Mouse (Mus musculus): ENCODE results near the gene Rgl1. TPM values are rescaled to one million over a fixed set of nuclear protein-coding genes. Genes with fewer than 3 reads are reported as not detected.

Gene Rgl1
- 54.1 and 59.2 TPM in 2 replicates for polyA plus RNA-seq (2015; fragmentation: Nextera tagmentation; extraction: Ambion mirVana)

DNA sequence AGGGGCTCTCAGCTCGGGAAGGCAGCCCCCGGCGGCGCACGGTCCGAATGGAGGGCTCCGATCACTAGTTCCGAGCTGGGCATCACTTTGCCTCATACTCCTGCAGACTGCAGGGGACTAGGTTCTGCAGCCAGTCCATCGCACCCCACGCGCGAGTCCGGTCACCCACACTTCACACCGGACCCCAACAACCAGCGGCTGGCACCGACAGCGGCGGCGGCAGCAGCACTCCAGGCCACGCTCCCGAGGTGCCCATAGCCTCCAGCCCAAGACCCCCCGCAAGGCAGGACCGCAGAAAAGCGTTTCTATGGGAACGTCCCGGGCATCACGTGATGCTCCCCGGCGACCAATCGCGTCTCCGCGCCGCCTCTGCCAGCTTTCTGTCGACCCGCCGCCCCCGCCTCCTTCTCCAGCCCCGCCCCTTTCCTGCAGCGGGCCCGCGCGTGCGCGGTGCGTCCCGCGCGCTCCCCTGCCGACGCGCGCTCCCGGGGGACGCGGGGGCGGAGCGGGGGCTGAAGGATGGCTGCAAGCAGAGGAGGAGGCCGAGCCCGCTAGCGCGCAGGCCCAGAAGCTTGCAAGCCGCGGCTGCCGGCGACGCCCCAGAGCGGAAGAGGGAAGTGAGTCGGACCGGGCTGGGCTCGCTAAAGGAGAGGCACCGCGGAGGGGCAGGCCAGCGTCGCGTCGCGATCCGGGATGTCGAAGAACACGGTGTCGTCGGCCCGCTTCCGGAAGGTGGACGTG is at the start of gene Rgl1, which contains the start of gene Arpc5:
Rgl1 (minus strand) TSS at position 320 of the 741 bp plus-strand sequence.
Arpc5 (plus strand) TSS at position 511 of the 741 bp plus-strand sequence.
- under 1% methylated on average over 86 of the region's 86 CpGs for WGBS
- Histone ChIP-seq H3K36me3 (peaks cover 28% of the 10 kb centered on the region), H3K27me3 (replicated peaks) (peaks cover 12% of the 10 kb centered on the region), H3K27ac (replicated peaks) (peak within 1 kb of the TSS; percentile 94), H3K4me3 (peak within 1 kb of the TSS; percentile 90), H3K4me1 (peaks cover 19% of the 10 kb centered on the region), H3K9me3 (no peaks in the 10 kb centered on the region), H3K9ac (peak within 1 kb of the TSS; percentile 98), H3K4me2 (peak within 1 kb of the TSS; percentile 91)
- ATAC-seq (ENCODE audit: extremely low read depth, insufficient number of reproducible peaks, low FRiP score, low TSS enrichment), result peak; percentile 93

DNA sequence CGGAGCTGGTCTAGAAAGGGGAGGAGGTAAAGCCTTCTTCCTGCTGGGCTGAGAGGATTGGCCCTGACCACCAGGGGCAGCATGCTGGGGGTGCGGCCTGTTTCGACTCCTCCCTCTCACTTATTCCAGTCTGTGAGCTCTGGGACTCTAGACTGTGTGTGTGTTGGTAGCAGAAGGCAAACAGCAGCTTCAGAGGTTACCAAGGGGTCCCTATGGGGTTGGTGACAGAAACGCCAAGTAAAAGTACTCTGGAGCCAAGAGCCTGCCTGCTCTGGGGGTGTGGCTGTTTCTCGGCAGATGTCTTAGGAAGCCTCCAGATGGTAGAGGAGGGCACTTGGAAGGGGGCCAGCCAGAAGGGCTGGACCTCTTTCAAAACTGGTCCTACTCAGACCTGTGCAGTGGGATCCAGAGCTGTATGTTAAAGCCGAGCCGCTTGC is 49.1 kb upstream of the Rgl1 start:
- Histone ChIP-seq H3K4me2 (peak overlapping the region; percentile 36), H3K4me3 (0 out of 2 replicates have a peak overlapping the region, but pooled peaks have one; percentile 8), H3K9ac (0 out of 2 replicates have a peak overlapping the region, but pooled peaks have one; percentile 10), H3K4me1 (peaks cover 46% of the 10 kb centered on the region), H3K36me3 (no peaks in the 10 kb centered on the region), H3K9me3 (no peaks in the 10 kb centered on the region), H3K27ac (replicated peaks) (no peak overlapping the region), H3K27me3 (replicated peaks) (no peaks in the 10 kb centered on the region)
- 39% methylated on average over 7 of the region's 7 CpGs for WGBS
- no peak for ATAC-seq (ENCODE audit: extremely low read depth, insufficient number of reproducible peaks, low FRiP score, low TSS enrichment)

DNA sequence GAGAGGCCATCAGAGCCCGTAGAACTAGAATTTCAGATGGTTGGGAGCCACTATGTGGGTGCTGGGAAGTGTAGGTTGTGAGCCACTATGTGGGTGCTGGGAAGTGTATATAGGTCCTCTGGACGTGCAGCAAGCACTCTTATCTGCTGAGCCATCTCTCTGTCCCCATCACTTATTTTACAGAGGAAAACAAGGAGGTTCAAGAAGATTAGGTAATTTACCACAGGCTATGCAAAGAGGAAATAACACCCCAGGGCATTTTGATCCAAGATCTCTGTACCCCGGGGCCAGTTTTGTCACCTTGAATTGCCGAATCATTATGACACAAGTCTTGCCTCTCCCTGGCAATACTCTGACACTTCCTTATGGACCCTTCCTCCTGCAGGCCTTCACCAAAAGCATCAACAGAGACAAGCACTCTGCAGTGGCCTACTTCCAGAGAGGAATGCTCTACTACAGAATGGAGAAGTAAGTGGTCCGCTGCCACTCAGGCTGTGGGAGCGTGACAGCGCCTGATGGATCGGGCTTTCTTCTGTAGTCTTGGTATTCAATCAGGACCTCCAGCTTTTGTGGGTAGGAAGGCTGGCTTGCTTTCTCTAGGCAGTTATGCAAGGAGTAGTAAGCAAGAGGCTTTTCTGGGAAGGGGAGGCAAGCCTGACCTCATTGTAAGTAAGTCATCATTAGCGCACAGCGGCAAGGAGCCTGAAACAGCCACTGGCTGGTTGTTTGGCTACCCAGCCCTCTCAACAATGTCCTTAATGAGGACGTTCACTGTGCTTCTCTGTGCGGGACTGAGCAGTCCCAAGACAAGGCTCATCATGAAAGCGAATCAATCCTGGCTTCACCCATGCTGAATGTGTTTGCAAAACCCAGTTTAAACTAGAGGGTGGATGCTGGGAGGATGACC is 44.6 kb upstream of the Rgl1 start:
- H3K27me3 ChIP-seq (replicated peaks), result no peaks in the 10 kb centered on the region
- H3K27ac ChIP-seq (replicated peaks), result no peak overlapping the region
- ATAC-seq (ENCODE audit: extremely low read depth, insufficient number of reproducible peaks, low FRiP score, low TSS enrichment), result no peak
- 73% methylated on average over 13 of the region's 13 CpGs for WGBS
- H3K4me1 ChIP-seq, result peaks cover 24% of the 10 kb centered on the region
- no peaks in the 10 kb centered on the region for H3K9me3 ChIP-seq
- no peak overlapping the region for H3K4me3 ChIP-seq
- no peak overlapping the region for H3K9ac ChIP-seq
- H3K36me3 ChIP-seq, result no peaks in the 10 kb centered on the region
- no peak overlapping the region for H3K4me2 ChIP-seq

DNA sequence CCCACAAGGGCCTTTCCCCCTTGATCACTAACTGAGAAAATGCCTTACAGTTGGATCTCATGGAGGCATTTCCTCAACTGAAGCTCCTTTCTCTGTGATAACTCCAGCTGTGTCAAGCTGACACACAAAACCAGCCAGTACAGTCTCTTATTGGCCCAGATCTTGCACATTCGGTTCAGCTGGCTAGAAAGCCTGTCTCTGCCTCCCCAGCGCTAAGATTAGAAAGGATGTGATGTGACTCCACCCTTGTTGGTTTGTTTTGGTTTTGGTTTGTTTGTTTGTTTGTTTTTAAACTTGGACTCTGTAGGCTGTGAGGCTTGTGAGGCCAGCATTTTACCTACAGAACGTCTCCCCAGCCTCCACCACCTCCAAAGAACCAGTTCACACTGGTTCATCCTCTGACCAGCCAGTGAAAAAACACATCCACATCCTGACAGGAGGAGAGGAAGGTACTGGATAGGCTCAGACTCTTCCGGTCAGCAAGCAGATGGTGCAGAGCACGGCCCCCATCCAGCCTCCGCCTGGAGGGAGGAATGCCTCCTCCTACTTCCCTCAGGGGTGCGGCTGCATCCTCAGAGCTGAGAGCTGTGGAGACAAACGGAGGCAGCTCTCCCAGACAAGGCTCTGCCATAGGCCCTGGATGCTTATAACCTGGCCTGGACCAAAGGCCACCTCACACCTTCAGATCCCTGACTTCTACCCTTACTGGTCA is 43.5 kb upstream of the Rgl1 start:
- H3K4me1 ChIP-seq, result peaks cover 13% of the 10 kb centered on the region
- no peak overlapping the region for H3K4me3 ChIP-seq
- peak overlapping the region; percentile 72 for H3K27ac ChIP-seq (replicated peaks)
- no peak overlapping the region for H3K9ac ChIP-seq
- H3K9me3 ChIP-seq, result no peaks in the 10 kb centered on the region
- H3K27me3 ChIP-seq (replicated peaks), result no peaks in the 10 kb centered on the region
- no peaks in the 10 kb centered on the region for H3K36me3 ChIP-seq
- peak; percentile 67 for ATAC-seq (ENCODE audit: extremely low read depth, insufficient number of reproducible peaks, low FRiP score, low TSS enrichment)
- WGBS, result 20% methylated on average over 8 of the region's 8 CpGs
- no peak overlapping the region for H3K4me2 ChIP-seq

DNA sequence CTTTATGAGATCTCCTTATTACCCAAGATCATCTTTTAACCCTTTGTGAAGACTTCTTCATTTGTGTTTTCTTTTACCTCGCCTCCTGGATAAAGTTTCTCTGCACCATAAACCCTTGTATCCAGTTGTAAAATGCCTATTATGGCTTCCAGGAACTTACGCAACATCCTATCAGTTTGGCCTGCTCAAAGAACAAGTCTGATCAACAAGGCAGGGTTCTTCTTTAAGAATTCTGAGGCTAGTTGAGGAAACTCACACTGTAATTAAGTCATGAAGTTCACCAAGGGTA is 42.2 kb upstream of the Rgl1 start:
- Histone ChIP-seq H3K9ac (no peak overlapping the region), H3K4me1 (peaks cover 10% of the 10 kb centered on the region), H3K27me3 (replicated peaks) (no peaks in the 10 kb centered on the region), H3K4me2 (no peak overlapping the region), H3K36me3 (no peaks in the 10 kb centered on the region), H3K4me3 (no peak overlapping the region), H3K27ac (replicated peaks) (no peak overlapping the region), H3K9me3 (no peaks in the 10 kb centered on the region)
- 80% methylated on average over 2 of the region's 2 CpGs for WGBS
- ATAC-seq (ENCODE audit: extremely low read depth, insufficient number of reproducible peaks, low FRiP score, low TSS enrichment), result no peak

DNA sequence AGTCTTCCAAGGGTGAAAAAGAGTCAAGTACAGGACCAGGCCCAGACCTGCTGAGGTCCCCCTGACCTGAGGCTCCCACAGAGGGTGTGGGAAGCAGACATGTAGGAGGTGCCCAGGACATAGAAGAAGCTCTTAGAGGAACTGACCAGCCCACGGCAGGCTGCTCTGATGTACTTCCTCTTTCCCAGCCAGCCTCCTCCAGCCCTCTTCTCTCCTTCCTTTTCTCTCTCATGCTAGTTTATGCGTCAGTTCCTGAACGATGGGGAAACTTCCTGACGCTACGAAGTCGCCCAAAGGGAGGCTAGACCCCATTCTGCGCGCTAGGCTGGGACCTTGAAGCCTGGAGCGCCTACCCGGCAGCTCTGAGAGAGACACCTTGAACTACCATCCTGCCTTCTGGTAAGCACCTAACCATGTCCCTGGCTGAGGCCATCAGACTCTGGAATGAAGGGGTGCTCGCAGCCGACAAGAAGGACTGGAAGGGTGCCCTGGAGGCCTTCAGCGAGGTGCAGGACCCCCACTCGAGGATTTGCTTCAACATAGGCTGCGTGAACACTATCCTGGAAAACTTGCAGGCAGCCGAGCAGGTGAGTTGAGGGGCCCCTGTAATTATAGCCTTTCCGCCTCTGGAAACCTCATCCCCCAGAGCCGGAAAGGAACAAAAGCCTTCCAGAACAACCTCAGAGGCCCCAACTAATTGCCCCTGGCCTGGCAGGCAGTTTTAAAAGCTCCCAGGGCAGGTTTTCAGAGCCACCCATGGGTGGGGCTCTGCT is 41.7 kb upstream of the Rgl1 start:
- Histone ChIP-seq H3K9me3 (no peaks in the 10 kb centered on the region), H3K4me2 (no peak overlapping the region), H3K4me3 (no peak overlapping the region), H3K36me3 (no peaks in the 10 kb centered on the region), H3K27ac (replicated peaks) (no peak overlapping the region), H3K27me3 (replicated peaks) (no peaks in the 10 kb centered on the region), H3K9ac (no peak overlapping the region), H3K4me1 (peaks cover 10% of the 10 kb centered on the region)
- WGBS, result 72% methylated on average over 18 of the region's 18 CpGs
- no peak for ATAC-seq (ENCODE audit: extremely low read depth, insufficient number of reproducible peaks, low FRiP score, low TSS enrichment)

DNA sequence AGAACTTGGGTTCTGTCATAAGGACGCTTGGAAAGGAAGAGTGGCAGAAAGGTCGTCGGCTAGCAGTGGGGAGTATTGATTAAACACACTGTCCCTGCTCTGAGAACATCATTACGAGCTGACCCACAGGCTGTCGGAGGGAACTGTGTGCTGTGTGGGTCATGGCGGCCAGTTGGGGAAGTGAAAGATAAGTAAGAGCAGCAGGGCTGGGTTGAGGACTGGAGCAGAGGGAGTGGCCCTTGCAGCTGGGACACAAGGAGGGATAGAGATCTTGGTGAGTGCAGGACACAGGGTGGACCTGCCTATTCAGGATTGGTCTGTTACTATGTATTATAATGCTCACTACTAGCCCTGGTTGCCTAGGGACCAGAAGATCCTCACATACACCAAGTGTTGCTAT is 38.8 kb upstream of the Rgl1 start:
- ATAC-seq (ENCODE audit: extremely low read depth, insufficient number of reproducible peaks, low FRiP score, low TSS enrichment), result no peak
- no peaks in the 10 kb centered on the region for H3K9me3 ChIP-seq
- no peak overlapping the region for H3K9ac ChIP-seq
- no peak overlapping the region for H3K4me3 ChIP-seq
- no peaks in the 10 kb centered on the region for H3K27me3 ChIP-seq (replicated peaks)
- H3K27ac ChIP-seq (replicated peaks), result no peak overlapping the region
- no peaks in the 10 kb centered on the region for H3K36me3 ChIP-seq
- H3K4me2 ChIP-seq, result no peak overlapping the region
- H3K4me1 ChIP-seq, result peaks cover 8% of the 10 kb centered on the region
- WGBS, result 71% methylated on average over 6 of the region's 6 CpGs

DNA sequence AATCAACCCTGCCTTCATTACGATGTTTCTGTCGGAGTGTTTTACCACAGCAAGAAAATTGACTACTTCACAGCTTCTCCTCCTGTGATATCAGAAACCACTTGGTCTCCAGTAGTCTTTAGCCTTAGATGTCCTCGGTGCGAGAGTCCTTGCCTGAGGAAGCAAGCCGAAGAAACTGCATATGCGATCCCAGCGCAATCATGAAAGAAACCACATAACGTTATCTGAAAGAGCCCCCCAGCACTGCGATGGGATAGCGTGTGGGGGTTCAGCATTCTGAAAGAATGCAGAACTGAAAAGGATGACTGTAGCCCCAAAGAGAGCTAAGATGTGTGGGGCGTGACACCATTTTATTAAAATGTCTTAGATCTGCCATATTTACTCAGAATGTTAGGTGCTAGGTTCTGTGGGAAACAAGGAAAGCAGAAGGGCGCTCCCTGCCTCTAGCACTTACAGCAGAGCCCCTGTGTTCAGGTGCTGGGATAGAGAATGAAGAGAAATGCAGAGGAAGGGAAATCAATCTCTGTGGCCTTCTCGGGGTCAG is 34.6 kb upstream of the Rgl1 start:
- Histone ChIP-seq H3K9ac (no peak overlapping the region), H3K4me1 (peaks cover 19% of the 10 kb centered on the region), H3K27ac (replicated peaks) (peak overlapping the region; percentile 73), H3K4me2 (no peak overlapping the region), H3K4me3 (no peak overlapping the region), H3K9me3 (no peaks in the 10 kb centered on the region), H3K27me3 (replicated peaks) (no peaks in the 10 kb centered on the region), H3K36me3 (no peaks in the 10 kb centered on the region)
- no peak for ATAC-seq (ENCODE audit: extremely low read depth, insufficient number of reproducible peaks, low FRiP score, low TSS enrichment)
- WGBS, result 70% methylated on average over 13 of the region's 13 CpGs

DNA sequence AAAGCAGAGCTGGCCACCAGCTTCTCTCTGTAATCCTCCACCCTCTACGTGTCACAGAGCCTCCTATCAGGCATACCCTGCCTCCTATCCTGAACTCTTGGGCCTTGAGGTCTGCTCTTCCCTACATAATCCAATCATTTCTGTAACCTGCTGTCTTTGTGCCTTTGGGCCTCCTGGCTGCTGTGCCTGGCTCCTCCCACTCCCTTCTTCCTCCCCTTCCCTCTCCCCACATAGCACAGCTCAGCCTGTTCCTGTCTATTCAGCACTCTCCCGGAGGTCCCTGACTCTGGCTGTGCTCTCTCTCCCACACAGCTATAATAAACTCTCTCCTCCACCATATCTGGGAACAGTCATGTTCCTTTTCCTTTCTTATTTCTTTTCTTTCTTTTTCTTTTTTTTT is 33.7 kb upstream of the Rgl1 start, which contains the start of gene Ncf2:
Ncf2 (plus strand) TSS at position 298 of the 400 bp plus-strand sequence.
- Histone ChIP-seq H3K9me3 (no peaks in the 10 kb centered on the region), H3K4me1 (peaks cover 21% of the 10 kb centered on the region), H3K4me2 (peak within 1 kb of the TSS; percentile 21), H3K27me3 (replicated peaks) (no peaks in the 10 kb centered on the region), H3K36me3 (no peaks in the 10 kb centered on the region), H3K27ac (replicated peaks) (peak within 1 kb of the TSS; percentile 73), H3K9ac (0 out of 2 replicates have a peak within 1 kb of the TSS, but pooled peaks have one; percentile 33), H3K4me3 (no peak within 1 kb of the TSS)
- ATAC-seq (ENCODE audit: extremely low read depth, insufficient number of reproducible peaks, low FRiP score, low TSS enrichment), result no peak
- 9% methylated on average over 2 of the region's 2 CpGs for WGBS

DNA sequence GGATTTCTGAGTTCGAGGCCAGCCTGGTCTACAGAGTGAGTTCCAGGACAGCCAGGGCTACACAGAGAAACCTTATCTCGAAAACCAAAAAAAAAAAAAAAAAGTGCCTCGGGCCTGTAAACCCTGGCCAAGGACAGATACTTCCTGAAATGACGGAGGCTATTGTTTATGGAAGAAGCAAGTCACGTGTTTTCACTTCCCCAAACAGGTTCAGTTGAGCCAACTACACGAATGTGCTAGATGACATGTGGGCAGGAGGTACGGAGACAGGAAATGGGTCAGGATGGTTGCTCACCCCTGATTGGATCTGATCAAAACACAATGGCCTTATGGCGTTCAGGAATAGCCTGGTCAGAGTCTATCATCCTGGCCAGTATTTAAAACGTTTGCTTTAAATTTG is 32.0 kb upstream of the Rgl1 start:
- WGBS, result 63% methylated on average over 9 of the region's 9 CpGs
- H3K27ac ChIP-seq (replicated peaks), result peak overlapping the region; percentile 29; the same call in 1 of the 2 replicates

More for the DNA sequence above, 32.0 kb upstream of the Rgl1 start:
- Histone ChIP-seq H3K27me3 (replicated peaks) (no peaks in the 10 kb centered on the region), H3K9ac (no peak overlapping the region), H3K4me1 (peaks cover 28% of the 10 kb centered on the region), H3K36me3 (no peaks in the 10 kb centered on the region), H3K4me3 (no peak overlapping the region), H3K4me2 (no peak overlapping the region), H3K9me3 (no peaks in the 10 kb centered on the region)
- no peak for ATAC-seq (ENCODE audit: extremely low read depth, insufficient number of reproducible peaks, low FRiP score, low TSS enrichment)
